Mouse (Mus musculus) lung, postnatal 25 days (tissue): Measurements from ENCODE around the gene Cypt12.

Experiments
- DNase-seq: peaks from one replicate; pipeline ENCODE4 v3.0.0; 2022; ENCODE audit warnings: low spot score

Gene Cypt12

DNA sequence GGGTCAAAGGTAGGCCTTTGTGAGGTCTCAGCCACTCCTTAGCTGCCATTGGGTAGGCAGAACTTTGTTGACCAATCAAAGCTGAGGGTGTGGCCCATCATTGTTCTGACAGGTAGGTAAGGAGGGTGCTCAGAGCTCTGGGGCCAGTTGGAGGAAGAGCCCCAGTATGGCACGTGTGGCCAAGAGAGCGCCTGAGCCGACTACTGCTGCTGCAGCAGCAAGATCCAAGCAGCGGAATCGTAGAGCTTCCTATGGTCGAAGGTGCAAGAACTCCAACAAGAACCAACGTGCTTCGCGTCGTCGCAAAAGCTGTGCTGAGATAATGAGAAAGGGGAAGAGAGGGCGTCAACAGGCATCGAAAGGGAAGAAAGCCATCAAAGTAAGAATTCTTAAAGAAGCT lies at the start of gene Cypt12:
Gene Cypt12, plus strand, starts transcription at position 112 of the 400 bp plus-strand sequence.
- no peak for DNase-seq

DNA sequence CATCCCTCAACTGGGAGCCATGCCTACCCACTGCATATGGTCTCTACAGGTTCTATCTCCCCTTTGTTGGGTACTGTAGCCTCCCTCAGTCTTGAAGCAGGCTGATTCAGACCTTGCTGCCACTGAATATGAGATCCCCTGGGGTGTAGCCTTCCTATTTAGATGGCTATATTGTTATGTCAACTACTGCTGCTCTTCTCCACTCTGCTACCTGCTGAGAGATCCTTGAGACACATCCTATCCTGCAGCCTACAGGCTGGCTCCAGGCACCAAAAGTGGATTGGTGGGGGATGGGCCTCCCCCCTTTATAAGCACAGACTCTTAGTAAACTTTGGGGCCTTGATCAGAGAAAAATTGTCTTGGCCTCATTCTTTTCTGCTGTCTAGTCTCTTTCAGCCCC lies 34.4 kb upstream of the Cypt12 start:
- no peak for DNase-seq

DNA sequence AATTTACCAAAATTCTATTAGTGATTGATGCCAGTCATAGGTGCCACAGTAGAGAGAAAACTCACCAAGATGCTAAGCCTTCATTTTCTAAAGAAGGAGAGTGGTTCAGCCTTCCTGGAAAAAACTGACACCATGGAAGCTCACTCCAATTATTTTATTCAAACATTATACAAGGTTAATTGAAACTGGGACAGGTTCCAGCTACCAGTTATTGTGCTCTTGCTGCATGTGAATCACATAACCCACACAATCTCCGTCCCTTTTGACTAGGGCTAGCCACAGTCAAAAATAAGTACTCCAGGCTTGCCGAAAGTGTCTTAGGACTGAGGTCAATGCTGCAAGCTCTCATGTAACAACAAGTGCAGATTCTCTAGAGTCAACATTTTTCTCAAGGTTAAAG lies 8.0 kb upstream of the Cypt12 start:
- no peak for DNase-seq
